Mouse (Mus musculus): Measurements from ENCODE around the gene Gm28048. TPM values are rescaled to one million over a fixed set of nuclear protein-coding genes. Genes with fewer than 3 reads are reported as not detected.

The Gm28048 gene
- polyA plus RNA-seq (2012; rRNA removed) (2.3 and 2.8 TPM in 2 replicates), polyA plus RNA-seq (2014; fragmentation: Nextera tagmentation; extraction: Ambion mirVana) (6.8 and 9.2 TPM in 2 replicates)

- DNase-seq (ENCODE audit: low read depth in 3 of 3, low spot score in 3 of 3) (peak; percentile 84 to 87 (median 87)), ATAC-seq (ENCODE audit: insufficient read depth) (peak; percentile 90)
- Histone ChIP-seq H3K4me3 (ENCODE audit: insufficient read depth in 1 of 2, low read depth in 2 of 2, low read length in 2 of 2) (peak within 1 kb of the TSS; percentile 73 to 89), H3K36me3 (replicated peaks; ENCODE audit: control insufficient read depth, insufficient read depth, low read depth) (peaks cover 9% of the 10 kb centered on the region), H3K4me1 (replicated peaks; ENCODE audit: control insufficient read depth in 2 of 2, insufficient read depth in 2 of 2, low read length in 1 of 2) (peaks cover 7% of the 10 kb centered on the region in 2 experiments), H3K9ac (replicated peaks) (peak within 1 kb of the TSS; percentile 82), H3K4me2 (ENCODE audit: low read depth) (peak within 1 kb of the TSS; percentile 94), H3K27ac (peak within 1 kb of the TSS; percentile 97), H3K27me3 (ENCODE audit: control insufficient read depth, insufficient read depth, low read length) (no peaks in the 10 kb centered on the region), H3K9me3 (ENCODE audit: control insufficient read depth, low read length) (no peaks in the 10 kb centered on the region)
- peak; percentile 86 for TF ChIP-seq CTCF (IDR thresholded peaks at IDR 0.05; ENCODE audit: low read depth)
- no peak for TF ChIP-seq EP300 (IDR thresholded peaks at IDR 0.05; ENCODE audit: low read depth)
- 2% methylated on average over 42 of the region's 42 CpGs for WGBS (ENCODE audit: insufficient replicate concordance)
Observed at GRCm38 (mm10) chr11:22981984-22982757, at the start of gene Gm28048, which contains the start of gene Commd1. Gene Gm28048, minus strand, starts transcription at chr11:22982090. Gene Commd1, minus strand, starts transcription at chr11:22982382.

- Histone ChIP-seq H3K4me2 (ENCODE audit: low read depth) (no peak overlapping the region), H3K9me3 (ENCODE audit: control insufficient read depth, low read length) (no peaks in the 10 kb centered on the region), H3K27me3 (ENCODE audit: control insufficient read depth, insufficient read depth, low read length) (no peaks in the 10 kb centered on the region), H3K27ac (no peak overlapping the region), H3K9ac (replicated peaks) (no peak overlapping the region), H3K36me3 (replicated peaks; ENCODE audit: control insufficient read depth, insufficient read depth, low read depth) (no peaks in the 10 kb centered on the region), H3K4me3 (ENCODE audit: insufficient read depth in 1 of 2, low read depth in 2 of 2, low read length in 2 of 2) (no peak overlapping the region), H3K4me1 (replicated peaks; ENCODE audit: control insufficient read depth in 2 of 2, insufficient read depth in 2 of 2, low read length in 1 of 2) (no peaks in the 10 kb centered on the region; a peak in 1 of 4 replicates)
- TF ChIP-seq EP300 (IDR thresholded peaks at IDR 0.05; ENCODE audit: low read depth) (no peak), CTCF (IDR thresholded peaks at IDR 0.05; ENCODE audit: low read depth) (no peak)
- 72% methylated on average over 6 of the region's 6 CpGs for WGBS (ENCODE audit: insufficient replicate concordance)
- no peak for ATAC-seq (ENCODE audit: insufficient read depth)
- no peak for DNase-seq (ENCODE audit: low read depth in 3 of 3, low spot score in 3 of 3)
Observed at GRCm38 (mm10) chr11:23029399-23029798, 47.5 kb upstream of the Gm28048 start.

- Histone ChIP-seq H3K4me2 (ENCODE audit: low read depth) (no peak overlapping the region), H3K4me1 (replicated peaks; ENCODE audit: control insufficient read depth in 2 of 2, insufficient read depth in 2 of 2, low read length in 1 of 2) (no peaks in the 10 kb centered on the region; a peak in 1 of 4 replicates), H3K27ac (no peak overlapping the region), H3K9me3 (ENCODE audit: control insufficient read depth, low read length) (no peaks in the 10 kb centered on the region), H3K4me3 (ENCODE audit: insufficient read depth in 1 of 2, low read depth in 2 of 2, low read length in 2 of 2) (no peak overlapping the region), H3K27me3 (ENCODE audit: control insufficient read depth, insufficient read depth, low read length) (no peaks in the 10 kb centered on the region), H3K36me3 (replicated peaks; ENCODE audit: control insufficient read depth, insufficient read depth, low read depth) (no peaks in the 10 kb centered on the region), H3K9ac (replicated peaks) (no peak overlapping the region)
- peak; percentile 39; the same call in 1 of the 2 replicates for ATAC-seq (ENCODE audit: insufficient read depth)
- no peak for DNase-seq (ENCODE audit: low read depth in 3 of 3, low spot score in 3 of 3)
- WGBS (ENCODE audit: insufficient replicate concordance) = 28% methylated on average over 3 of the region's 3 CpGs
- TF ChIP-seq CTCF (IDR thresholded peaks at IDR 0.05; ENCODE audit: low read depth) = no peak
- TF ChIP-seq EP300 (IDR thresholded peaks at IDR 0.05; ENCODE audit: low read depth) = no peak
Observed at GRCm38 (mm10) chr11:23028957-23029356, 47.1 kb upstream of the Gm28048 start.

- ATAC-seq (ENCODE audit: insufficient read depth) = no peak
- no peak for DNase-seq (ENCODE audit: low read depth in 3 of 3, low spot score in 3 of 3)
Observed at GRCm38 (mm10) chr11:23024169-23024568, 42.3 kb upstream of the Gm28048 start.

GRCm38 (mm10) chr11:23023155-23023554, 41.3 kb upstream of the Gm28048 start:
- no peaks in the 10 kb centered on the region for H3K9me3 ChIP-seq (ENCODE audit: control insufficient read depth, low read length)
- H3K4me3 ChIP-seq (ENCODE audit: insufficient read depth in 1 of 2, low read depth in 2 of 2, low read length in 2 of 2) = no peak overlapping the region
- no peaks in the 10 kb centered on the region for H3K4me1 ChIP-seq (replicated peaks; ENCODE audit: control insufficient read depth in 2 of 2, insufficient read depth in 2 of 2, low read length in 1 of 2)
- no peak overlapping the region for H3K9ac ChIP-seq (replicated peaks)
- H3K27ac ChIP-seq = no peak overlapping the region
- WGBS (ENCODE audit: insufficient replicate concordance) = 74% methylated on average over 2 of the region's 2 CpGs
- DNase-seq (ENCODE audit: low read depth in 3 of 3, low spot score in 3 of 3) (no peak), ATAC-seq (ENCODE audit: insufficient read depth) (no peak)
- TF ChIP-seq CTCF (IDR thresholded peaks at IDR 0.05; ENCODE audit: low read depth) (no peak), EP300 (IDR thresholded peaks at IDR 0.05; ENCODE audit: low read depth) (no peak)
- H3K36me3 ChIP-seq (replicated peaks; ENCODE audit: control insufficient read depth, insufficient read depth, low read depth) = no peaks in the 10 kb centered on the region
- no peak overlapping the region for H3K4me2 ChIP-seq (ENCODE audit: low read depth)
- no peaks in the 10 kb centered on the region for H3K27me3 ChIP-seq (ENCODE audit: control insufficient read depth, insufficient read depth, low read length)

More at GRCm38 (mm10) chr11:23024169-23024568, 42.3 kb upstream of the Gm28048 start:
- Histone ChIP-seq H3K4me2 (ENCODE audit: low read depth) (no peak overlapping the region), H3K4me1 (replicated peaks; ENCODE audit: control insufficient read depth in 2 of 2, insufficient read depth in 2 of 2, low read length in 1 of 2) (no peaks in the 10 kb centered on the region; a peak in 1 of 4 replicates), H3K4me3 (ENCODE audit: insufficient read depth in 1 of 2, low read depth in 2 of 2, low read length in 2 of 2) (no peak overlapping the region), H3K27ac (no peak overlapping the region), H3K27me3 (ENCODE audit: control insufficient read depth, insufficient read depth, low read length) (no peaks in the 10 kb centered on the region), H3K36me3 (replicated peaks; ENCODE audit: control insufficient read depth, insufficient read depth, low read depth) (no peaks in the 10 kb centered on the region), H3K9ac (replicated peaks) (no peak overlapping the region), H3K9me3 (ENCODE audit: control insufficient read depth, low read length) (no peaks in the 10 kb centered on the region)
- WGBS (ENCODE audit: insufficient replicate concordance) = 27% methylated on average over 3 of the region's 3 CpGs
- TF ChIP-seq CTCF (IDR thresholded peaks at IDR 0.05; ENCODE audit: low read depth) (no peak), EP300 (IDR thresholded peaks at IDR 0.05; ENCODE audit: low read depth) (no peak)

Data from liver, embryonic 14.5 days (tissue).